Mouse (Mus musculus) liver, embryonic 14.5 days (tissue): Measurements from ENCODE around the gene Src.

ENCODE experiments used
- CTCF ChIP-seq: IDR thresholded peaks from 2 replicates; pipeline ENCODE4 v1.5.1; 2016; ENCODE audit warnings: antibody characterized with exemption, low read depth, control low read depth
- EP300 ChIP-seq: IDR thresholded peaks from 2 replicates; pipeline ENCODE4 v1.6.1; 2016; ENCODE audit warnings: antibody characterized with exemption, low read depth

DNA sequence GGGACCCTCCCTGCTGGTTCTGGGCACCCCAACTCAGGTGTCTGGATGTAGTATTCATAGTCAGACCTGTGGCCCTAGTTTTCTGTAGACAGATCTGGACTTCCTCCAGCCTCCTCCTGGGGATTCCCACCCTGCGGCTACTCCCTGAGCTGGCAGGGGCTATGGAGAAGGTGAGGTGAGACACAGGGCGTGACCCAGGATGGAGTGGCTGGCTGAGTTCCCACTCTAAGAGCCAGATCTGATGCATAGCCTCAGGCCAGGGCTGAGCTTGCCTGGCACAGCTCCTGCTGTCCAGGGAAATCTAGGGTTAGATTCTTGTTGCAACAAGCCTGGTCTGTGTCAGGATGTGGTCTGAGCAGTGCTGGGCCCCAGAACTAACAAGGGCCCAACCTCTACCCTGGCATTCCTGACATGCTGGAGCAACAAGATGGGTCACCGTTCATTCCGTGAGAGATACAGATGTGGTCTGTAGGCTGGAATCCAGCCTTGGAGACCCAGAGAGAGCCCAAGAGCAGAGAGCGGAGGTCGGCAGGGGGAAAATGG lies 7.0 kb upstream of the Src start:
- no peak for TF ChIP-seq CTCF
- TF ChIP-seq EP300, result no peak
